Mouse (Mus musculus): ENCODE data around the gene Hsd17b14.

Gene Hsd17b14

GRCm38 (mm10) chr7:45598960-45599879, 44.5 kb downstream of the Hsd17b14 start:
- in situ Hi-C loops (cut with MboI), result no loop called here

GRCm38 (mm10) chr7:45605704-45606289, 51.1 kb downstream of the Hsd17b14 start:
- in situ Hi-C loops (cut with MboI), result no loop called here

GRCm38 (mm10) chr7:45609511-45609910, 54.8 kb downstream of the Hsd17b14 start:
- in situ Hi-C loops (cut with MboI), result no loop called here

GRCm38 (mm10) chr7:45616277-45616676, 61.6 kb downstream of the Hsd17b14 start:
- in situ Hi-C loops (cut with MboI), result no loop called here

- in situ Hi-C loops (cut with MboI), result no loop called here
Observed at GRCm38 (mm10) chr7:45617042-45617695, 62.5 kb downstream of the Hsd17b14 start, which contains the start of gene Fut1. Gene Fut1, plus strand, starts transcription at chr7:45617289.
